Mouse (Mus musculus) stomach, adult 2 months (tissue): ENCODE results near the gene Magt1. TPM values are rescaled to one million over a fixed set of nuclear protein-coding genes. Genes with fewer than 3 reads are reported as not detected.

Experiments used
- polyA plus RNA-seq: library from polyadenylated mRNA; depleted of rRNA; stranded (reverse); fragments of >200 nt; gene quantifications from 2 replicates; pipeline ENCODE4 v1.2.3, GENCODE M21; 2012; rRNA removed

Magt1 gene
- 0.92 and 1.8 TPM in 2 replicates for polyA plus RNA-seq

GRCm38 (mm10) chrX:106011465-106012159 lies at the start of gene Magt1:
TSS of gene Magt1 (minus strand) at chrX:106011906.

GRCm38 (mm10) chrX:106026418-106027342 lies 15.0 kb upstream of the Magt1 start, which contains the start of gene Atp7a:
TSS of gene Atp7a (plus strand) at chrX:106027276.

GRCm38 (mm10) chrX:106015571-106016322 lies 4.0 kb upstream of the Magt1 start, which contains the start of gene Cox7b:
TSS of gene Cox7b (plus strand) at chrX:106015700.

GRCm38 (mm10) chrX:105928861-105929477 lies 82.7 kb downstream of the Magt1 start, which contains the start of gene Atrx:
TSS of gene Atrx (minus strand) at chrX:105929403.

Other genes with a start within 250 kb of the Magt1 start
- 0.08 TPM in 1 of 2 replicates, not detected in the other for gene Fgf16, start 247.6 kb downstream of the Magt1 start, polyA plus RNA-seq
- 4.0 and 5.9 TPM in 2 replicates for gene Atrx, start 82.5 kb downstream of the Magt1 start, polyA plus RNA-seq
- 52.5 and 71.1 TPM in 2 replicates for gene Cox7b, start 3.8 kb upstream of the Magt1 start, polyA plus RNA-seq
- 0.31 and 0.67 TPM in 2 replicates for gene Atp7a, start 15.4 kb upstream of the Magt1 start, polyA plus RNA-seq
- 0.03 and 0.06 TPM in 2 replicates for gene Tlr13, start 131.3 kb upstream of the Magt1 start, polyA plus RNA-seq
- gene Pgk1, start 175.2 kb upstream of the Magt1 start, polyA plus RNA-seq = 21.5 and 22.9 TPM in 2 replicates
- 0.46 and 0.80 TPM in 2 replicates for gene Taf9b, start 209.3 kb upstream of the Magt1 start, polyA plus RNA-seq
- gene Fnd3c2, start 243.5 kb upstream of the Magt1 start, polyA plus RNA-seq = not detected in 2 replicates